Mouse (Mus musculus) right cerebral cortex, postnatal 36 days (tissue): Measurements from ENCODE around the gene Mthfd1l.
"Not testable (repeated sequence)": the region's sequence is repeated elsewhere in the genome, so short reads cannot be mapped to it uniquely, and the experiment has no call there.

ENCODE experiments used
- DNase-seq, 2 experiments: peaks; one replicate each; pipeline ENCODE4 v3.0.0; 2022; ENCODE audit warnings: low spot score in 2 of 2, mixed read lengths in 1 of 2

Mthfd1l gene

DNA sequence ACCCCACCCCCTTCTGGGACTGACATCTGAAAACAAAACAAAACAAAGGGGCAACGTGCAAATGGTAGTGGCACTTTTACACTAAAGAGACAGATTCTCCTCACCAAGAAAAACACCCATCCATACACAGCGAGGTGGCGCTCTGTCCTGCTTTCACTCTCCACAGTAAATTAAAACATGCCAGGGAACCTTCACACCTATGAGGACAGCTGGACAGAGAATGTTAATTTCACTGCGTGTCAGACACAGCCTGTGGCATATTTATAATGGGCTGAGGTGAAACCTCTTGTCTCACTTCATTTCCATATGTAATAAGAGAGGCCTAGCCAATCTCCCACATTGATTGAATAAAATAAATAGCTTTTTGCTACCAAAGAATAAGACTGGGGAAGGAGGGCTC is 146.4 kb downstream of the Mthfd1l start:
- no peak for DNase-seq

DNA sequence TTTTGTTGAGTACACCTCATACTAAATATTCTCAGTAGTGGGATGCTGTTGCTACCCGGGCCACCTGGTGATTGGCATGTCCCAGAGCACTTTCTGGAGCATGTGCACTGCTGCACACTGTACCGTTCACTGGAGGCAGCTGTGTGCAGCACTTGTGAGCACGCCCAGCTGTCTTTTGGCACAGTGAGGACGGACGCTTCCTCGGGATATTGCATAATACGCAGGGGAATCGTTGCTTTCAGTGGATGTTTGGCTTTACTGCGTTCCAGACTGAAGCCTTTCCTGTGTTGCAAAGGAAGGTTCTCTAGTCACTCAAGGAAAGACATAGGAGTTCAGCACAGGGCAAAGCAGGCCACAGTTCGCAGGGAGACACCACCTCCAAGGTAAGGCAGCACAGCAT is 147.8 kb downstream of the Mthfd1l start:
- no peak for DNase-seq

DNA sequence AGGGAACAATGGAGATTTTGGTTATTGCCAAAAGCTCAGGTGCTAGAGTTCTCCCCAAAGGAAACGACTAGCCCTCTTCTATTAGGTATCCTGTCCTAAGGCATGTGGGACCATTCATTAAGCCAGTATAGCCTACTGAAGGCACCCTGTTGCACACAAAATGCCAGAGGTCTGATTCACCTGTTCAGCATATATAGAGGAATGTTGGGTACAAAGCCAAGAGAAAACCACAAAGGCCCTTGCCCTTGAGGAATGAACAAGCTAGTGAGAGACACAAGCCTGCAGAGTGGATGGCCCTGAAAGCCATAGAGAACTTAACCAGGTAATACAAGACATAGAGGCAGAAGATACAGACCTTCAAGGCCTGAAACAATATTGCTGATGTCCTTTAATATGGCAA is 148.3 kb downstream of the Mthfd1l start:
- no peak for DNase-seq

DNA sequence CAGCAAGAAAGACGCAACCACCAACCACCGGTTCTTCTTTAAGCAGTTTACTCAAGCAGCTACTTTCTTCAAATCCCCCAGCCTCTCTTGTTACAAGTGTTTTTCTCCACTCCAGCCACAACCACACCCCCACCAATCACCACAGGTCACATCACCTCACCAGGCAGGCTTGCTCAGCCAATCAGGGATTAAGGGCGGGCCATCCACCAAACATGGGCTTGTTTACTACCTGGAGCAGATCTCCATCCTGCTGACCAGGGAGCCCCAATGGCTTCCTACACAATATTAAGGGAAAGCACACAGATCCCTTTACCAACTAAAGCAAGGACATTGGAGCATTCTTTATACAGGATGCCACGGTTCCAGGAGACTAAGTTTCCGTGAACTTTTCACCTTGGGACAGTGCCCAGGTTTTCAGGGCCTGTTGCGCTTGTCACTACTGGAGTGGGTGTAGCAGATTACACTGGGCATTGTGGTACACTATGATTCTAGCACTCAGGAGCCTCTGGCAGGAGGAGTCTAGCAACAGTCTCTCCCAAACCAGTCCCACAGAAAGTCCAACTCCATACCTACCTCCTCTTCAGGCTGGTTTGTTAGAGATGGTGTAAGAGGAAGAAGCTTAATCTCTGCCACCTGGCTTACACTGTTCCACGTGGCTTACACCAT is 150.5 kb downstream of the Mthfd1l start:
- not testable (repeated sequence) for DNase-seq

DNA sequence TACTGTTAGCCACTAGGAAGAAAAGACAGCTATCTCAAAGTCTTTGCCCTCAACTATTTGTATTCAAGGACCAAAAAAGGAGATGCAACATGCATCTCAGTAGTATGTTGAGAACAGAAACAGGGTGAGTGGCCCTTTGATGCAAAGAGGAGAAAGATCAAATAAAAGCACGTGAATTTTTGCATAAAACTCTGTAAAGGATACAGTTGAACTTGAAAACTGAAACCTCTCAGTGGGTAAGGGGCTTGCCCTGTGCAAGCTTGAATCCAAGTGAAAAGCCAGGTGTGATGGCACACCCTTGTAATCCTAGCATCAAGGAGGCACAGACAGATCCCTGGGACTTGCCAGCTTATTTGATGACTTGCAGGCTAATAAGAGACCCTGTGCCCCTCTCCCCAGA is 151.2 kb downstream of the Mthfd1l start:
- no peak for DNase-seq

DNA sequence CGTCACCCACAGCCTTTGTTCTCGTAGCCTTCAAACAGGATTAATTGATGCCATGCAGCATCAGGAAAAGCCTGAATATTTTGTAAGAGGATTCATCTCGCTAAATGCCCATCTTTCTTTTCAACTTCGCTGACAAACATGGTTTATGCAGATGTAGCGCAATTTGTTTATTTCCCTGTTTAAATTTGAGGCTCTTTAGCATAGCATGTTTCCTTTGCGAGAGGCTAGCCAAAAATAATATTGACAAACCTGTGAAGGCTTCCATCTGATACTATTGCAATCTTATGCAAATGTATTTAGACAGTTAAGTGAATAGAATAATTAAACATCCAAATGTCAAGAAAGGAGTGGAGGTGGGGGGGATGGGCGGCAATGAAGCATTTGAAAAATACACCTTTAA is 152.3 kb downstream of the Mthfd1l start:
- DNase-seq = no peak

DNA sequence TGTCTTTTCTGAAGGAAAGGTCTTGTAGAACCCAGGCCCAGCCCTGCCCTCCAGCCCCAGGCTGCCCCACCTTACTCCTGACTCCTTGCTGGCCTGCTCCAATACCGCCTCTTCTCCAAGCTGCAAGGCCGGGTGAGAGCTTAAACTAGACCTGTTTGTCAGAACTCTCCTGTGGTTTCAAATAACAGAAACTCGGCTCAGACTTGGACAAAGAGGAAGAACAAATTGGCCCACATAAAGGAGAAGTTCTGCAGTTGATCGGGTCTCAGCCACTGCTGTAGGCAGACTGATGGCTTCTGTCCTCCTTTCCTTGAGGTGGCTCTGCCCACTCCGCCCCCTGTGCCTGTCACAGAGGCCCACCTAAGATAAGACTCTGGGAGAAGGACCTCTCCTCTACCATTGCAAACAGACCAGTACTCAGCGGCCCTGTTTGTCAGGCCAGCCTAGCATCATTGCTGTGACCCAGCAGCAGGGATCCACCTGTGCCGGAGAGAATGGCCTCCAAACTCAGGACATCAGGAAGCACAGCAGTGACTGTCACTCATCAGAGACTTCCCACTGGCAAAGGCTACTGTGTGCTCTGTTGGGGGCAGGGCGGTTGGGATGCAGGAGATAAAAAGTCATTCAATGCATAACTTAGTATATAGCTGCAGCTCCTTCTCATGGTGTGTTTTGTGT is 153.6 kb downstream of the Mthfd1l start:
- no peak for DNase-seq

DNA sequence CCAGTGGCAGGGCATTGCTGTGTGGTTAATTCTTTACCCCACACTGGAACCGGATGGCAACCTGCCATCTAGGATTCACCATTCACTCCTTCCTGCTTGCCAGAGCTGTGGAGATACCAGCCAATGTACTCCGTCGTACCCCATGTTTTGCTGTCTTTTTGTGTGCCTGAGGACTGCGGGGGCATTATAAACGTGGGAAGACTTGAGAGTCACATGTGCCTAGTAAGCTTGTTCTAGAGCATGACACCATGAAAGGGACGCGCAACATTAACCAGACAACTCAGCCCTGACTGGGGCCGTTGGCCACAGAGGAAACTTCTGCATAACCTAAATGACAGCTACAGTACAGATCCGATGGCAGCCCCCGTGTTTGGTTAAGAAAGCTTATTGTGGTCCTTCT is 155.5 kb downstream of the Mthfd1l start:
- DNase-seq = no peak

DNA sequence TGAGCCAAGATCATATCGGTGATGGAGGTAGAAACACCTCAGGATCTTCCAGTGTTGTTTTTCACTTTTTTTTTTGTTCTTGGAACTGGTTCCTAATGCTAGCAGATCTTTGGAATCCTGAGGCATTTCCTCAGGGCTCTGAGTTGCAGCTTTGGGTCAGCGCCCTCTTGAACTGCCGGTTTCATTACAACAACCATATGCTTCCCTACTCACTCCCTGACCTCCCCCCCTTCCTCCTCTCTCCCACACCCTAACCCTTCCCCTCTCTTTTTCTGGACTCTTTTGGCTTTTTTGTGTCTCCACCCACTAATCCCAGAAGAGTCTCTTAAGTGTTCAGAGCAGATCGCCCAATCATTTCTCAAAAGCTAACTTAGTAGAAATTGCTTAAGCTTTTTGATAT is 156.0 kb downstream of the Mthfd1l start:
- DNase-seq = no peak

DNA sequence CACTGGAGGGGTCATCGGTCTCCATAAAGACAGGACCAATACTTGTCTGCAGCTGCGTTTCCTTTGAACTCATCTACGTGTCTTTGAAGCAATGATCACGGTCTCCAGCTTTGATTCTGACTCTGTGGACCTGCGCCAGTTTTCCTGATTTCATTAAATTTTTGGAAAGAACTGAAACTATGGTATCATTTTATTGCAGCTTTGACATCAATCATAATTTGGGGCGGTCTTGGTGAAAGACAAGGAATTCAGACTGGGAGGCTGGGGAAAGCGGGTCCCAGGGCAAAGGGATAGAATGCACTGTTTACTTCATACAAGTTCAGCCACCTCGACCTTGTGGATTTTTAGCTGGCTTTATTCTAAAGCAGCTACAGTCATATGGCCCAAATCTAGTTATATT is 156.5 kb downstream of the Mthfd1l start:
- no peak for DNase-seq

DNA sequence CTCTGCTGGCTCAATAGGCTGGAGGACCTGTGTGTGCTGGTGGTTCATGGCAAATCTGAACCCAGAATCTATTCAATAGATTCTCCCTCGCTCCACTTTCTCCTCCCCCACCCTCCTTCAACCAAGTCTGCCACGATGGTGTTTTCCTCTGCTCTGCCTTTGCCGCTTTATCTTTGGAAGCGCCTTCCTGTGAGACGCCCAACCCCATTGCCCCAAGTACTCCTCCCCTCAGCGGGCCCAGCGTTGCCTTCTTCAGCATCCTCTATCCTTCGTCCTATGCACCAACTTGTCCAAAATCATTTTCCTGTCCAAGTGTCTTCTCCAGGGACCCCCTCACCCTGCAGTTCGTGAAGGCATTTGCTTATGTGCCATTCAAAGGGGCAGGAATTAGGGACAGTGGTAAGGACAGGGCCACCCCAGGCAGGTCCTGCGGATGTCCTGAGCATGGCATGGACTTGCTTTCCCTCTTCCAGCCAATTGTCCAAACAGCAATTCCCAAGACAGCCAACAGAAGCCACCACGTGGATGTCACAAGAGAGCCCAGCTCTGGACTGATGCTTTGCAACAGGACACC is 157.2 kb downstream of the Mthfd1l start:
- no peak for DNase-seq

DNA sequence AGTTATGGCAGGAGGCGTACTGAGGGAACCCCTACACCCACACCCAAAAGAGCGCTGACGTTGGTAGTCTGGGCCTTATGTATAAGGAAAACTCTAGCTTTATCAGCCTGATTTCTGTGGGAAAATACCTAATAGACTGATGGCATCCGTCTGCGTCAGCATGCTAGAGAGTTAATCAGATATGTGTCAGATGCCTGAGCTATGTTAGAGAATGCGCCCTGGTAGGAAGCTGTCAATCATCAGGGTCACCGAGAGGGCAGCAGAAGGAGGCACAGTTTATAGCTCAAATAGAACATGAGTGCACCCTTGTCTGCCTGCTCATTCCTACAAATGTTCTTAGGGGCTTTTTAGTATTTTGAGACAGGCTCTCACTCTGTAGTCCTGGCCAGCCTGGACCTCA is 159.8 kb downstream of the Mthfd1l start:
- no peak for DNase-seq

DNA sequence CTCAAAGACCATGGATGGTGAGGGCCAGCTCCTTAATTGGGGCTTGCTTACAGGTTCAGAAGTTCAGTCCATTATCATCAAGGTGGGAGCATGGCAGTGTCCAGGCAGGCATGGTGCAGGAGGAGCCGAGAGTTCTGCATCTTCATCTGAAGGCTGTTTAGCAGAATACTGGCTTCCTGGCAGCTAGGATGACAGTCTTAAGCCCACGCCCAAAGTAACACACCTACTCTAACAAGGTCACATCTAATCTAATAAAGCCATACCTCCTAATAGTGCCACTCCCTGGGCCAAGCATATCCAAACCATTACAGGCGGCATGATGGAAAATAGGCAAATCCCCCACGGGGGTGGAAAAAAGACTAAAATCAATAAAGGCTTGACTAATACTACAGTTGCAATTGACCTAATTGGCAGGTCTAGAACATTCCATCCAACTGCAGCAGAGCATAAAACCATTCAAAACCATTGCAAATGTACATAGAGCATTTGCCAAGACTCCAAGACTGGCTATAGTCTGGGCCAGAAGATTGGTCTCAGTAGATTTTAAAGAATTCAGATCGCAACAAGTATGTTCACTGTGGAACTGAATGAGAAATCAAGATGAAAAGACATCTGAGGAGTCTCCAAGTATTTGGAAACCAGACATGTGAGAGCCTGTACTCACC is 162.3 kb downstream of the Mthfd1l start:
- DNase-seq = no peak

DNA sequence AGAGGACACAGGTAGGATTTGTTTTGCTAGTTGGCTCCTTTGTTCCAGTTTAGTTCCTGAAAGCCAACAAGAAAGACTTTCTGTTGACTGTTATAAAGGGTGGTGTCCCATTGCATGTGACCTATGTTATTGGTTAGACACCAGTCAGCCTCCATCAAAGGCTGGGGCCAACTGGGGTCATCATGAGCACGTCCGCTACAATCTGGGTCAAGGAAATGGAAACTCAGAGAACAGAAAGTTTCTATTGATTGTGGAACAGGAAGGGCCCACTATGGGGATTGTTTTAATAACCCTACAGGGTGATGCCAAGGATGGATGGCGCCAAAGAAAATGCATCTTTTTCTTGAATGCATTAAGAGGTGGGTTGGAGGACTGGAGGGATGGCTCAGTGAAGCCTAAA is 166.6 kb downstream of the Mthfd1l start:
- no peak for DNase-seq

DNA sequence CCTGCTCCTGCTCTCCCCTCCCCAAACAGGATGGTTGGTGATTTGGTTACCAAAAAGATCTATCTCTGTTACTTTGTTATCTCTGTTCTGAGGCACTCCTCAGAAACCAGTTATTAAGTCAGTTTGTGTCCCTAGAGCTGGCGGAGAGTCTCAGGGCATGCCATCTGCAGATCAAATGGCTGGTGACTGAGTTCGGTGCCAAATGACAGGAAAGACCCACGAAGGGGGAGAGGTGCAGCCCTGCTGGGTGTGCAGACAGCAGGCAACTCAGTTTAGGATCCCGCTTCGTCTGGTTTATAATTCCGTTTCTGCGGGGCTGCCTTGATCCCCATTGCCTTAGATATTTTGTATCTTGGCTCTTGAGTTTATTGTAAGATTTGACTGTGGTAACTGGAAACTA is 168.8 kb downstream of the Mthfd1l start:
- DNase-seq = no peak

DNA sequence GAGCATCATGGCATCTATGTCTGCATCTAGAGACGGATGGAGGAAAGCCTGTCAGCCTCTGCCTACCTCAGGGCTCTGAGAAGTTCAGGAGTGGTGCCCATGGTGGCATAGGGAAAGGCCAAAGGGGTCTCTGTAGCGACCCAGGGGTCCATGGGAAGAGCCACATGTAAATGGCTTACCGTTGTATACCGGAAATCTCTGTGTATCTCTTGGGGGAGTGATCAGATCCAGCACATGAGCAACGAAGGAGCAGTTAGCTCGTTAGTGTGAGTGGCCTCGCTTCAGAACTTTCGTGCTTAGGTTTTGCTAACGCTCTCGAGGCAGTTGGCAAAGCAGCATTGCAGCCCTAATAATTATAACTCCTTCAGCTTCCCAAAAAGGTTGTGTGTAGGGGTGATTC is 169.9 kb downstream of the Mthfd1l start:
- no peak for DNase-seq

DNA sequence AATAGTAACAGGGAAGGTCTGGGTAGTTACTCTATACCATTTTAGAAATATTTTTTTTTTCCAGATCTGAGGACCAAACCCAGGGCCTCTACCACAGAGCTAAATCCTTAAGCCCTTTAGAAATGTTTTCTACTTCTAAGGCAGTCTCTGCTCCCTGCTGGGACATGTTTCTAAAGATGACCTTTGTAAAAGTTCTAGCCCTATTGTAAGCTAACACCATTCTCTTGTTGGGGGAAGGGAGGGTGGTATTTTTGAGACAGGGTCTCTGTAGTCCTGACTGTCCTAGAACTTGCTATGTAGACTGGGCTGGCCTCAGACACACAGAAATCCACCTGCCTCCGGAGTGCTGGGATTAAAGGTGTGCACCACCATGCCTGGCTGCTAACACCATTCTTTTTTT is 170.5 kb downstream of the Mthfd1l start:
- DNase-seq = no peak

DNA sequence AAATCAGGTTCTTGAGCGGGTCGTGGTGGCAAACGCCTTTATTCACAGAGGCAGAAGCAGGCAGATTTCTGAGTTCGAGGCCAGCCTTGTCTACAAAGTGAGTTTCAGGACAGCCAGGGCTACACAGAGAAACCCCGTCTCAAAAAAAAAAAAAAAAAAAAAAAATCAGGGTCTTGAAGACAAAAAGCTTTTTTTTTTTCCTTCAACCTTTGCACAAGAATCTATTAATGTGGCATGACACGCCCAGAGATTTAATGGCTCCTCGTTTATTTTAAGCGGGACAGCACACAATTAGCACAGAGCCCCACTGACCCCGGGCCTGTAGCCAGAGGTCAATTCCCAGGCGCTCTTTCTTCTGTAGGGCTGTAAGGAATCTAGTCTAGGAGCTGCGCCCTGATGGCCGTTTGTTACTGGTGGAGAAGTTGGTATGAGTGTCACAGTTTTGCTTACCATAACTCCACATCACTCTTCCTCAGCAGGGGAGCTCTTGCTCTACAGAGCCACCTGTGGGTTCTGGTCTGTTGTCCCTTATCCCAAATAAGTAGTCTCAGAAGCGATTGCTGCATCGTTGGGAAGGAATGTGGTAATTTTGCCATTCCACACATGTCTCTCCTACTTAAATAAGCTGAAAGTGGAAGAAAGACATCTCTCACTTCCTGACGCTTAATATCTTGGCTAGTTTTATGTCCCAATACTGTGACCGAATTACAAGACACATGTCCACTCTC is 172.3 kb downstream of the Mthfd1l start:
- no peak for DNase-seq

DNA sequence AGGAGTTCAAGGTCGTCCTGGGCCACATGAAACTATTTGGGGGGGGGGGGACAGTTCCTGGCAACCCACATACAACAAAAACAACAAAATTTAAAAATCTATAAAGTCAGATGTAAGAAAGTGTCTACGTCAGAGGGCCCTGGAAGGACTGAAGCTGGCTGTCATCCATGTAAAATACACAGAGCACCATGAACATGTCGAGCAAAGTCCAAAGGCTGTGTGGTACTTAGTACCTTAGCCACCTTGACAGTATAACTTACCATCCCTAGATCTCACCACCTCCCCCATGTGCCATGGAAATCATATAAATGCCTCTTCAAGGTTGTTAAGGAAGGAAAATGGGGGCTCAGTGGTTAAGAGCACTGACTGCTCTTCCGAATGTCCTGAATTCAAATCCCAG is 174.0 kb downstream of the Mthfd1l start:
- DNase-seq = no peak

DNA sequence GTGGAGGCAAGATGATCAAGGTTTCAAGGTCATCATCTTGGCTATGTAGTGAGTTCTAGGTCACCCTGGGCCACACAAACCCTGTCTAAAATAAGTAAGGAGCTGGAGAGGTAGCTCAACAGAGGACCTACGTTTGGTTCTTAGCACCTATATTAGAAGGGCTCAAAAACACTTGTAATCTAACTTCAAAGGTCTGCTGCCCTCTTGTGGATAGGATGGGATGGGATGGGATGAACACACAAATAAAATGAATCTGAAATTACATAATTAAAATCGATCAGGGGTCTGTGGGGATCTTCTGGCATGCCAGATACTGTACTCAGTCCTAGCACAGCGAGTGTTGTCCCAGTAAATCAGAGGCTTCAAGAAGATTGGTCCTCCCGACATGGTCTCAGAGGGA is 178.2 kb downstream of the Mthfd1l start:
- DNase-seq = no peak

DNA sequence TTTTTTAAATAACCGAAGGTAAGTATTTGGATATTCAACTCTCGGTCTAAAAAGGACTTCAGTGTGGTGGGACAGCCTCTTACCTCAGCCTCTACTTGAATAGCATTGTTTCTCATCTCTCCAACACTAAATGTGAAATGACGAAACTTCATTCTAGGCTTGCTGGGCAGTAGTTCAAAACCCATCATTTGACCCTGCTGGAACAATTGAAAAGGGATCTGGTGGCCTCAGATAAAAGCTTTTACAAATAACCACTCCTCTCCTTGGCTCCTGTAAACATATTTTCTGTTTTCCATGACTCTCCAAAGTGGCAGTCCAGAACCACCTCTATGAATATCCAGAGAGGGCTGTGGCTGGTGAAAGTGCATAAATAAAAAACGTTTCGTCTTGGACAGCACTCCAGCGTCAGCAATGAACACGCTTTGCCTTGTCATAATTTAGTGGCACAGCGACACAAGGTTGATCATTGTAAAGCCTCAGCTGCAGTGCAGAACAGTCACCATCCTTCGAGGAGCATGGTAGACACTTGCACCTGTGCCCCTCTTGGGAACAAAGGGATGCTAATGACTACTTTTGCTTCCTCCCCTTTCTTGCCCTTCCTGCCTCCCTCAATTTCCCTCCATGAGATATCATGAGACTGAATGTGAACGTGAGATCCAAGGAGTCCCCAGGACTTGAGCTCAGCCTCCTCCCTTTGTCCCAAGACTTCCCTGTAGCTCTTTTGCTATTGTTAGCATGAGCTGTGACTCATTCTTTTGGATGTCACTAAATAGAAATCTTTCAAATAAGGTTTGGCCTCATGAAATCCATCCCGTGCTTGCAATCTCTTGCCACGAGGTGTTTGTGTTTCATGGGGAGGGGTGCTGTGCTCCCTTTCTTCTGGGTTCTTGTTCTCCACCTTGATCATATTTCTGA is 179.2 kb downstream of the Mthfd1l start:
- no peak for DNase-seq
